Mouse (Mus musculus) urinary bladder, adult 18-20 months (tissue): ENCODE measurements at regions not wholly inside any gene's neighbourhood (a gene's known extent, or its start where the extent isn't known, plus 50 kb on each side); places are given as distances from the start of the nearest gene placed in this dataset.
"Not testable (repeated sequence)": the region's sequence is repeated elsewhere in the genome, so short reads cannot be mapped to it uniquely, and the experiment has no call there.

Experiments
- DNase-seq, 2 experiments: peaks; one replicate each; pipeline ENCODE4 v3.0.0; 2022; ENCODE audit warnings: low spot score in 2 of 2, mixed read lengths in 2 of 2

DNA sequence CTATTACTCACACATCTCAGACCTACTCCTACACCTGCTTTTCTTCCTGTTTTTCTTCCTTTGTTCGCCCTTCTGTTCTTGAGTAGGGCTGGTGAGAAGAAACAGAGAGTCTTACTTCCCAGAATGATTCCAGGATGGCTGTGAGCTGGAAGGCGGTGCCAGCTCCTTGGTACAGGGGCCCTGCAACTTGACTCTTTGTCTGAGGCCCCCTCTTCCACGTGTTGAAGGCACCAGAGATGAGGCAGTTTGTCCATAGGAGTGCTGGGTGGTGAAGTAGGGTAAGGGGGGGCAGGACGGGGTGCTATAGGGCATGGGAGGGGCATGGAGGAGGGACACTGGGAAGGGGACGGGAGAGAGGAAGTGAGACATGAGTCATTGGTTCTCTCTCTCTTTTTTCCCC is 60.8 kb downstream of the Dmrta2 start:
- no peak for DNase-seq

DNA sequence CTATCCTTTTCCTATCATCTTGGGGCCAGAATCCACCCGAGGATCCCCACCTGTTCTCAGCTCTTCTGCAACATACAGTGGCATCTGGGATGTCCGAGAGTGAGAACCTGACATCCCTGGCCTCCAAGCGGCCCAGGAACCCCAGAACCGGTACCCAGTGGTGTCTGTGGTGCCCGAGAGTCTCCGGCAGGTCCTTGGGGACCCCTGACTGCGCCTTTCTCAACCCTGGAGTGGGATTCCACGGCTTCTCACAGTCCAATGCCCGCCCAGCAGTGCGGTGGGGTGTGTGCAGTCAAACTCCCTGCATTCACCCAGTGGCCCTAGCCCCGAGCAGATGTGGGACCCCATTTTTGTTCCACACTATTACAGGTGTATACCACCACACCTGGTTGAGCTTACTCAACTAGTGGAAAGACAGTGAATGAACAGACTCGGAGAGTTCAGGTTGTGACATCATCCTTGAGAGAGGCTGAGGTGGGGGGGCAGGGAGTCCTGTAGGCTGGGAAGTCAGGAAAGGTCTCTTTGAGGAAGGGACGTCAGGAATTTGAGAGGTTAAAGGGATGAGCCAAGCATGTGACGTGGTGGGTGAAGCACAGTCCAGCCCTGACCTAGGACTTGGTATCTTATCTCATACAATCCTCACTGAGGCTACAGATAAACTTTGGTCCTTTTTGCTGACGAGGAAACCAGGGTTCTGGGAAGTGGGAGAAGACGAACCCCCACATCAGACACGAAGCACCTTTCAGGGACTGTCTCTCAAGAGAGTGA is 67.2 kb downstream of the Dmrta2 start:
- no peak for DNase-seq

DNA sequence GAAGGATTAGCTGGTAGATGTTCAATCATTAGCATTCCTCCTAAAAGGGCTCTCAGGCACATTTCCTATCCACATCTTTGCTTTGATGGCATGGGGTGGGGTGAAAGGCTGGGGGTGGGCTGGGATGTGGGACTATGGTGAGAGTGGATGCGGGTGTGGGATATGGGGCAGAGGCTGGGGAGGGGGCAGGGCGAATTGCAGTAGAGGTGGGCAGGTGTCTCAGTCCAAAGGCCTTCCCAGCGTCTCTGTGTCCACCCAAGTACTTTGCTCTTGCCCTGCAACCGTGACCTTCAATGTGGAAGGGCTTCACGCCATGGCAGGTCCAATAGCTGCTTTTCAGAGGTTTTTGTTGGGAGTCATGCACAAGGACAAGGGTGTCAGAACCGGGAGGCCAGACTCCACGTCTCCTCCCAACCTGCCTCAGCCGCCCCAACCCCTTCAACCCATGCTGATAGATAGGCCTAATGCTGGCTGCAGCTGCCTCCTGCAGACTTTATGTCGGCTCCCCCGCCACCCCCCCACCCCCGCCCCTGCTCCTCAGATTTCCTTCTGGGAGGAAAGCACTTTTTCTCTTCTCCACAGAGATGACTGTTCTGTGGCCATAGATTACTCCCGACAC is 67.9 kb downstream of the Dmrta2 start:
- DNase-seq = no peak

DNA sequence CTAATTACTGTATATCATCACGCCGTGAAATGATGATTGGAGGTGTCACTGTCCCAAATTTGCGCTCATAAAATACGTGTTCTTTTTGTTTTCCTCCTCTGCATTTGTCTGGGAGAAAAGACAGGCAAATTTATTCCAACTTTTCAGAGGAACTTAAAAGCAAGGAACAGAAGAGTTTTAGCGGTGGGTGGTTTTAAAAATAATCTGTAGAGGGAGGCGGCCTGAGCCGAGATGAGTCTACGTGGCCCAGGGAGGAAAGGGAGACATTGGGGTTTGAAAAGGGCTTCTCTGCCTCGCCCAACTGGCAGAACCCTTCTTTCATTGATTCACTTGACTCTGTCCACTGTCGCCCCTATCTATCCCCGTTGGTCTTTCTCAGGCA is 68.4 kb downstream of the Dmrta2 start:
- DNase-seq = no peak

DNA sequence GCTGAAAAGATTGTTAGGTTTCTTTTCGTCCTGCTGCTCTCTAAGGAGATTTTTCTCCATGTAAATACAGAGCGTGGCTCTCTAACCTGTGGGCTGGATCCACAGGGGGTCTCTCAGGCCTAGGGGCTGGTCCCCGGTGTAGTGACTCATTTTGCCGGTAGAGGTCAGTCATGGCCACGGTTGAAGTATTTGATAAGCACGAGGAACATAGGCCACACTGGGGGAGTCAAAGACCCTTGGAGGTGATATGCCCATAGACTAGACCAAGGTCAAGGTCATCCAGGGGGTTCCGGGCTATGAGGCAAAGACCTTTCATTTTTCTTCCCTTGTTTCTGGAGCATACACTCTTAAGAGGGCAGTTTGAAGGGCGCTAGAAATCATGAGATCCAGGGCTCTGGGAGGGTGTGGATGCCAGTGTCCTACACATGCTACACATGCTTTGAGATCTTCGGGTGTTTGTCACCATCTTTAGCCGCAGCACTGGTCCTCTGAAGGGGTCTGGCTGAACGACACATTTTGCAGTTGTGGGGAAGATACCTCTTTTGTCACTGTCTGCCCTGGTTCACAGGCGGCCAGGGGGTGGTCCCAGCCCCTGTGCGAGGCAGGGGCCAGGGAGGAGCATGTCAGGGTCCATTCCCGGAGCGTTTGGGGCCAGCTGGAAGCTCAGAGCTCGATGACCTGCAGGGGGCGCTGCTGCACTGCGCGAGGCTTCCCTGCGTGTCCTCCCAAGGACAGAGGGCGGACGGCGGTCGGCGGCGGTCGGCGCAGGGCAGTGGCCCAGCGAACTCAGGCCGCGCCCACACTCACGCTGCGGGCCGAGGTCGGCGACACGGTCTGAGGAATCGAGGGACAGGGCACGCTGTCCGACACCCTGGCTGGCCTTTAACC is 72.8 kb downstream of the Dmrta2 start:
- peak; percentile 54 to 73 for DNase-seq

DNA sequence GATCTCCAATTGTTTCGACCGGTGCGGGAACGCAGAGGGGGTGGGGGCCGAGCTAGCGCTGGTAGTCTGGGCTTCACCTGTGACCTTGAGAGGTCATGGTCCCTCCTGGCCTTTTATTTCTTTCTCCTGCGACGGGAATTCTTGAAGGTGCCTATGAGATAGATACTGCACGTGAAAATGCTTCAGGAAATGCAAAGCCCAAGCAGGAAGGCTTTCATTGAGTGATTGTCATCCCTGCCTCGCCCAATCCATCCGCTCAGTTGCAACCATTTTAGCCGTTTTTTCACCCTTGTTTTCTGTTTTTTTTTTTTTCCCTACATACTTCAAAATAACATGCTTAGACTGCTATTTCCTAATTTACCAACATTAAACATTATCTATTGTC is 73.4 kb downstream of the Dmrta2 start:
- DNase-seq = no peak

DNA sequence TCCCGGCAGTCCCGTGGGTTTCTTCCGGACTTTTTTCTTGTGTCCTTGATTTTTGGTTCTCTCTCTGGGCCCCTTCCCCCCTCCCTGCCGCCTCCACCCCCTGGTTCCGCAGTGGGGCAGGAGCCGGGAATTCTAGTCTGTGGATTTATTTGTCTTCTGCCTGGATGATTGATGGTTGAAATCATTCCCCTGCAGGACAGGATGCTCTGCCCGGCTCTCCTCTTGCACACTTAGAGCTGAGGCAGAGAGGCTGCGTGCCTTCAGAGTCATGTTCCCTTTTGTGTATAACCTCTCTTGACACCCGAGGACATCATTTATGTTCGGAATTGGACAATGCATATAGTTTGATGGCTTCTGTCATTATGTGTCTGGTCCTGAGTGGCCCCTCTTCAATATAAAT is 74.0 kb downstream of the Dmrta2 start:
- DNase-seq = no peak

DNA sequence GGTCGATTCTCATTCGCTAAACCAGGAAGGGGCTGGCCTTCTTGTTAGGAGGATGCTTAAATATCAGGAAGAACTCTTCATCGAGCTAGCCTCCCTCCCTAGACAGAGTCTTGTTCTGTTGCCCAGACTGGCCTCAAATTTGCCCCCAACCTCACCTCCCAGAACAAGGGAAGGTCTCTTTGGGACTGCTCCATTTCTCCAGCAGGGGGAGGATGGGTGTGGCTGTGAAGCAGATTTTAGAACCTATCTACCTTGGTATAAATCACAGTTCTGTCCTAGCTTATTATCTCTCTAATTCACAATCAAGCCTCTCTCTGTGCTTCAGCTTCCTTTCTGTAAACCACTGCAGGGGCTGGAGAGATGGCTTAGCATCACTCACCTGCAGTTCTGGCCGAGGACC is 75.1 kb downstream of the Dmrta2 start:
- DNase-seq = no peak

DNA sequence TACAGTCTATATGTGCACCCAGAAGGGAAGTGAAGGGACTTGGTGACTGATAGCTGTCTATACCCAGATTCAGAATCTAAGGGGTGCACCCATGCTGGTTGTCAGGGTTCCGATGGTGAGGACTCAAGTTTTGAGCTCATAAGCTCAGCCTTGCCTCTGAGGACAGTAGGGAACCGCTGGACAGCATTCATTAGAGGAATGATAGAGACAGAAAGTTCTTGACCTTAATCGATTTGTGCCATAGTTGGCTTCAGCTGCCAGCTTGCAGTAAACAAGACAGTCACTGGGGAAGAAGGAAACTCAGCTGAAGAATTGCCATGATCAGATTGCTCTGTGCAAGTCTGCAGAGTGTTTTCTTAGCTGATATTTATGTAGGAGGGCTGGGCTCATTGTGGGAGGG is 96.0 kb downstream of the Dmrta2 start:
- no peak for DNase-seq

DNA sequence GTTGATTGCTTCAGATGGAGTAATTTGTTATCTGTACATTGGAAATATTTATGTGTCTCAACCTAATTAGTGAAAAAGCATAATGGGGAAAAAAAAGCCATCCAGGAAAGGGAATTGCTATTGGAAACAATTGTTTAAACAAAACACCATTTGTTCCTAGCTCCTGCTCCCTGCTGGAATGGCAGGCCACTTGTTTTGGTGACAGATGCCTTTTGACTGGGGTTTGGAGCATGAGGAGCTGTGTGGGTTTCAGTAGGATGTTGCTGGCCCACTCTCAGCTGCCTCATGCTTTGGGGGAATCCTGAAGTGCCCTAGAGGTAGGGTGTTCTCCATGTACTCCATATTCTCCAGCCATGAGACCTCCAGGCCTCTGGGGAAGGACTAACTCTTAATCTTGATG is 105.5 kb downstream of the Dmrta2 start:
- no peak for DNase-seq

DNA sequence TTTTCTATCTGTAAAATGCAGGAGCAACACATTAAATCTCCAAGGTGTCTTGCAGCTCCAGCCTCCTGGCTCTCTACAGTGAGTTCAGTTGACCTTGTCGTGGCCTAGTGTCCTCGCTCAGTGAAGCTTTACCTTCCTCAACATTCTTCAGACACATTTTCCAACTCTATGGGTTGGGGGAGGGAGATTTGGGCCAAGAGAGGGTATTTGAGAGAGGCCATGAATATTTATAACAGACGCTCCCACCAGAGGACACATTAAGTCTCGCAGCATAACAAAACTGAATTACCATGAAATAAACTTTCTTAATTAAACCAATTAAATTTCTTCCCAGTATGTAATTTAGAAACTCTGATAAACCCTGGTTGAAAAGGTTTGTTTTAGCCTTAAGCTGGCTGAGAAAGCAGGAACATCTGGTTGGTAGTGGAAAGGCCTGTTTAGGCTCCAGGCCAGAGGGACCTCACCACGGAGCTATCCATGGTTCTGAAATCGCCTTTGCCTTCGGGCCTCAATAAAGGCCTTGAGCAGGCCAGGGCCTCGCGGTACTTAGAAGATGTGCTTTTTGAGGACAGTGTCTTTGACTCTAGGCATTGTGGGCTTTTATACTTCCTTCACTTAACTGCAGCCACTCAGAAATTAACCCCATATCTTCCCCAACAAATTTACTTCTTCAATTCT is 109.9 kb downstream of the Dmrta2 start:
- DNase-seq = peak; percentile 4 to 11

DNA sequence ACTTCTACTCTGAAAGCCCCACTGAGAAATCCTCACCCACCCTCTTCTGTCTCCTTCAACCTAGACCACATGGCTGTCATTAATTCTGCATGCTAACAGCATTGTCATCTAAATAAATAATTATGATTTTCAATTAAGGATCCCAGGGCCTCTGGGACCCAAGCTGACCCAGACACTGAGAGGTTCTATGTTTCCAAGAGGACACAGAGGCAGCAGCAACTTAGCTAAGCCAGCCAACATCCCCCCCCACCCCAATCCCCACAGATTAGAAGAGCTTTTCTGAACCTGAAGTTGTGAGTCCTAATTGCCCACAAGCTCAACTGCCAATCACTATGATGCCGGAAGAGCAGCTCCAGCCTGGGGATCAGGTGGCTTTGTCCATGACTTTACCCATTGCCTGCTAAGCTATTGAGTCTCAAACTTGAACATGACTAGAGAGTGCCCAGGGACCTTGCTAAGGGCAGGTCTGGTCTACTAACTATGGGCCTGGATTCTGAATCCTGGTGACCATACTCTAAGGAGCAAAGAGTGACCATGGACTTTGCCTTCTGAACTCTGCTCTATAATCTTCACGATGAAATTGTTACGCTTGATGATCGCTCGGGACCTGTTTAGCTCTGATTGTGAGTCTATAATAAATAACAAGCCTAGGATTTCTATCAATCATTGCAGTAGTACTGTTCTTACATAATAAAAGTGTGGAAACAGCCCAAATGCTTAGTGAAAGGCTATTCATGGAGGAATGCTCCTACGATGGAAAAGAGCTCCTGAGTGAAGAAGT is 115.4 kb downstream of the Dmrta2 start:
- no peak for DNase-seq

DNA sequence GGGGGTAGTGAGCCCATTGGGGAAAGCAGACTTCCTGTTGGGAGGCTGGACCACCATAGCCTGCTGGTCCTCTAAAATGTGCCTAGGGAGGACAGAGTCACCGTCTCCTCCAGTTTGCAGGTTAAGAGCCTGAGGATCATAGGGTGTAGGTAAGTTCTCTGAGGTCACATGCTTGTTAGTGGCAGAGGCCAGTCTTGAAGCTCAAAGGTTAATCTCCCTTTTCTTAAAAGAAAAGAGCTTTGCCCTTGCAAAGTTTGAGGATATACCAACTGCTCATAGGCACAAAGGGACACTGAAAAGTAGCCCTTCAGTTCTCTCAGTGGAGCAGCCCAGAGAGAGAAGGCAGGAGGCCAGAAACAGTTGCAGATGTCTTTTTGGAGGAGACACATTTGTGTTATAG is 116.7 kb downstream of the Dmrta2 start:
- DNase-seq = no peak

DNA sequence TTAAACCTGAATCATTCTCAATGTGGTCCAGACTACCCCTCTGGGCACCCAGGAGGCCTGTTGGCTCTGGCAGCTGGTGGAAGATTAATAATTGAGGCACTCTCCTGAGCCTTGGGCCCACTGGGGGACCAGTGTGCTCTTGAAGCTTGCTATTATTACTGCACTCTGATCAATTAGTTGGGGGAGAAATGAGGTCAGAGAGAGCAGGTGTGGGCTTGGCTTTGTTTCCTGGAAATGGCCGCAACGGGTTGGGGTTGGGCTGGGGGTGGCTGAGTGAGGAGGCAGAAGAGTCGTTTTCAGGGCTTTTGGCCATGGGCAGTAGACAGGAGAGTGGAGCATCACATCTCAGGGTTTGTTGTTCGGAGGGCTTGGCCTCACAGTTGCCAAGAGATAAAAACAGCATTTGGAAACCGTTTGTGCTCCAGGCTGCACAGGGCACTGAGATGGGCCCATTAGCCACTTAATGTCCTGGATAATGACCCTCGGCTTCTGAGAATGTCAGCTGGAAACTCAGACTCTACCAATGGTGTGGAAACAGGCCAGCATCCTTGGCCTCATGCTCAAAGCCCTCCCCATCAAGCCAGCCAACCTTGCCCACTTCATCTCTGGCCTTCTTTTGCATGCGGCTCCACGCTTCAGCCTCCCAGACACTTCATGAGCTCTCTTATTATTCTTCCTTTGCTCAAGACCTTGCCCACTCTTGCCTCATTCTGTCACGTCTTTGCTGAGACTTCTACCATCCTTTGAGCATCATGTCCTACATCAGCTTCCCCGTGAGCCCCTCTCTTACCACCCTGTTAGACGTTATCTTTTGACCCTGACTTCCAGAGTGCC is 118.1 kb downstream of the Dmrta2 start:
- no peak for DNase-seq

DNA sequence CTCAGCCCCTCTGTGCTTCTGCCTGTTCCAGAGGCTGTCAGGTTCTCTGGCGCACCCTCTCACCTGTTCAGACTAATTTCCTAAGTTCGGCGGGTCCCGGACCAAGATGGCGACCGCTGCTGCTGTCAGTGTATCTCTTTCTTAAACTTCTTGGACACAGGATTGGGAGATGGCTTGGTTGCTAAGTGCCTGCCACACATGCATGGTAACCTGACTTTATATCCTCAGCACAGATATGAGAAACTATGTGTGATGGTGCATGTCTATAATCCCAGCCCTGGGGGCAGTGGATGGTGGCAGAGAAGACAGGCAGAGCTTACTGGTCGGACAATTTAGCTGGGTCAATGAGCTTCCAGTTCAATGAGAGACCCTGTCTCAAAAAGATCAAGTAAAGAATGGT is 126.3 kb downstream of the Dmrta2 start:
- not testable (repeated sequence) for DNase-seq

DNA sequence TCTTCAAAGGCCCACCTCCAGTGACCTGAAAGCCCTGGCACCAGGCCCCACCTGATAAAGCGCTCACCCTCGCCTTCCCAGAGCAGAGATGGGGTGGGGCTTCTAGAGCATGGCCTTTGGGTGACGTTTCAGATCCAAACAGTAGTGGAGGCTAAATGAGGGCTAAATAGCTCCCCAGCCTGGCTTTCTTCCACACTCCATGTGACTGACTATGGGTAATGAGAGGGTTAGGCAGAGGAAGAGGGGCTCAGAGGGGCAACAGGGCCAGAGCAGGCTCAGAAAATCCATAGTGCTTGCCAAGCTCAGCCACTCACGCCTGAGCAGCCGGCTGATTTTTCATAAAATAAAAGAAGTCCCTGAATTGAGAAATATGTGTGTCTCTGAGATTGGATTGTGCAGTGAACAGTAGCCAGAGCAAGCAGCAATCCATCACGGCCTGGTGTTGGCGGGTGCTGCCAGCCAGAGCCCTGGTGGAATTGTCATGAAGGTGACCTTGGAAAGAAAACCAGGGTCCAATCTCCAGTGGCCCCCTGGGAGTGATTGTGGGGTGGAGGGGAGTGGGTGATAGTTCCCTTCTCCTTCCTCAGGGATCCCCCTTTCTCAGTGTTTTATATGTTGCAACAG is 128.9 kb downstream of the Dmrta2 start:
- no peak for DNase-seq

DNA sequence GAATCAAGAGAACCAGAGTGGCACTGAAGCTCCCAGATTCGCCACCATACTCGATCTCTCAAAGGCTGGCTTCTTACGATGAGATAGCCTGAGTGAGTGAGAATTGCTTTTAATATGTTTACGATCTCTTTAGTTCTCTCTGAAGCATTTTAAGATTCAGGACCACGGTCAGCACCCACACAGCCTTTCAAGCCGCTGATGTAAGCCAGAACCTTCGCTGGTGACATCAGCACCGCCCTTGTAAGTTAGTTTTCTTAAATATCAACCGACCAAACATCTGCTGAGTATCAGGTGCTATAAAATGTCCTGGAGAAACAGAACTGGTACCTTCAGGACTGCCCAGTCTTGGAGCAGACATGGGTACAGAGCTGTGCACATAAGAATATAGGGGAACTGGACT is 141.6 kb downstream of the Dmrta2 start:
- DNase-seq = no peak

DNA sequence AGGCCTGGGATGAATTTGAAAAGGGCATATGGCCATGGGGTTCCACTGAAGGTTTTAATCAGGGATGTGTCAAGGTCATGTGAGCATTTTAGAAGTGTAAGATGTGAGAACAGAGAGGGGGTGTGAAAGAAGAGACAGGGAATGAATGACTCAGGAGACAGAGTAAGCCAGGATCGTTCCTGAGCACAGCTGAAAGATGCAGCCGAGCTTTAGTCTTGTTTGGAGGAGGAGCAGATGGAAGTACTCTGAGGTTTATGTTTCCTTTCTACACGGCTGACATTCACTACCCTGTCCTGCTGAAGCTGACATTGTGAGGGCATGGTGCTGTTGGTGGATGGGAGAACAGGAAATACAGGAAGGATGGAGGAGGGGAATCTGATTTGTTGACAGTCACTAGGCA is 142.0 kb downstream of the Dmrta2 start:
- no peak for DNase-seq

DNA sequence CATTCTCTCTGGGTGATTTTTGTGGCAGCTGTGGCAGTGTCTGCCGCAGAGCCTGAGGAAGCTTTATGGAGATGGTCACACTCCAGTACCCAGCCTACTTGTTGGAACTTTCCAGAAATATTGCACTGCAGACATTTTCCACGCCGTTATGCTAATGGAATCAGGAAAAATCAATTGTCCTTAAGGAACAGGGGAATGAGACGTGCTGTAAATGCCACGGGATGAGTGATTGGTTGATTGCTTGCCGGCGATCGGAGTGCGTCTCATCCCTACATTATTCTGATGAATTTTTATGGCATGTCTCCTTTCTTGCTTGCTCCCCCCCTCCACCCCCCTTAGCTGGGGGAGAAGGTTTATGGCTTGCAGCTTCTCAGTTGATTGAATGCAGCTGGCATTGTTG is 142.9 kb downstream of the Dmrta2 start:
- no peak for DNase-seq

DNA sequence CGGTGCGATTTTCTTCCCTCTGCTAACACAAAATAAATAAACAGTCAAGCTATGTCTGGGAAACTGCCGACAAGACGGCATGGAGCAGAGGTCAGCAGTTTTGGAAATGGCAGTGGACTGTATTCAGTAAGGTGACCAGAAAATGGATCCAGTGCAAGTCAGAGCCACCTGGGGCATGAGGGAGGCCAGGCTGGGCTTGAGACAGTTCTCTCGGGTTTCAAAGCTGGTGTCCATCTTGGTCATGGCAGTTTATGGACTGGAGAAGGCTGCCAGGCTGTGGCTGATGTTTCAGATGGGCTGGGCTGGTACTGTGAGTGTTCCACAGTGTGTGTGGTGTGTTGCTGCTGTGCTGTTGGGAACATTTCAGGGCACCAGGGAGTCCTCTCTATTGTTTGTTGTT is 143.6 kb downstream of the Dmrta2 start:
- DNase-seq = no peak
